ENCODE assay signal across 8 mouse cellular contexts in genomic region chr10:128933976-128934721, GRCm38 (mm10). TPM values are rescaled to one million over a fixed set of nuclear protein-coding genes. Genes with fewer than 3 reads are reported as not detected.
DNase-seq lines count a peak whose midpoint lies in the region; ATAC-seq and TF ChIP-seq lines count a peak whose summit lies in the region.

No protein-coding gene starts in this region.

- DNase-seq in cerebellum, adult 11-12 months, result peak; percentile 52
- DNase-seq in cerebellum, postnatal 4 days (ENCODE audit: low spot score in 2 of 2), result no peak
- no peak for DNase-seq in thymus, postnatal 14 days
- no peak for DNase-seq in spleen, adult 12 weeks (ENCODE audit: low spot score)

- H3K27ac ChIP-seq in forebrain, embryonic 13.5 days, result no peak overlapping the region
- no peak overlapping the region for H3K27ac ChIP-seq in limb, embryonic 15.5 days

- H3K79me2 ChIP-seq in C2C12 (ENCODE audit: control insufficient read depth, insufficient read depth), result peaks cover 54% of the 10 kb centered on the region

- 3% methylated on average over 21 of the region's 21 CpGs for WGBS in forebrain, embryonic 13.5 days
- WGBS in limb, embryonic 15.5 days, result 3% methylated on average over 21 of the region's 21 CpGs

- no peak for TF ChIP-seq CTCF in C2C12 (IDR thresholded peaks at IDR 0.05; ENCODE audit: control insufficient read depth, insufficient read depth, insufficient read length)

- H3K9me3 ChIP-seq in forebrain, embryonic 13.5 days (replicated peaks), result no peaks in the 10 kb centered on the region
- no peaks in the 10 kb centered on the region for H3K9me3 ChIP-seq in limb, embryonic 15.5 days

- peak overlapping the region; percentile 69 for H3K4me2 ChIP-seq in forebrain, embryonic 13.5 days
- peak overlapping the region; percentile 78 for H3K4me2 ChIP-seq in limb, embryonic 15.5 days

- peaks cover 20% of the 10 kb centered on the region; the same call in 1 of the 2 replicates for H3K4me1 ChIP-seq in forebrain, embryonic 13.5 days
- H3K4me1 ChIP-seq in limb, embryonic 15.5 days, result peaks cover 20% of the 10 kb centered on the region

- H3K9ac ChIP-seq in forebrain, embryonic 13.5 days, result peak overlapping the region; percentile 50
- peak overlapping the region; percentile 47 for H3K9ac ChIP-seq in limb, embryonic 15.5 days

- H3K36me3 ChIP-seq in C2C12 (ENCODE audit: control insufficient read depth, insufficient read depth), result no peaks in the 10 kb centered on the region
- no peaks in the 10 kb centered on the region for H3K36me3 ChIP-seq in forebrain, embryonic 13.5 days (ENCODE audit: poor library complexity, severe bottlenecking)
- H3K36me3 ChIP-seq in limb, embryonic 15.5 days, result no peaks in the 10 kb centered on the region

- peaks cover 35% of the 10 kb centered on the region for H3K79me3 ChIP-seq in C2C12 (ENCODE audit: low read depth)

- no peaks in the 10 kb centered on the region for H3K27me3 ChIP-seq in C2C12 (ENCODE audit: control insufficient read depth, insufficient read depth, insufficient read length)
- peaks cover 81% of the 10 kb centered on the region for H3K27me3 ChIP-seq in forebrain, embryonic 13.5 days
- peaks cover 59% of the 10 kb centered on the region for H3K27me3 ChIP-seq in limb, embryonic 15.5 days

- peak; percentile 34; the same call in 1 of the 2 replicates for ATAC-seq in forebrain, embryonic 13.5 days
- no peak for ATAC-seq in limb, embryonic 15.5 days (ENCODE audit: insufficient number of reproducible peaks, low FRiP score, low TSS enrichment, low read depth)
- no peak for ATAC-seq in monocyte, adult 5-6 weeks (replicated peaks; ENCODE audit: insufficient number of reproducible peaks, low FRiP score, low TSS enrichment, poor library complexity, severe bottlenecking)

- peak overlapping the region; percentile 84 for H3ac ChIP-seq in C2C12 (ENCODE audit: control insufficient read depth, insufficient read length, low read depth)

- H3K4me3 ChIP-seq in C2C12 (ENCODE audit: insufficient read depth, poor library complexity, severe bottlenecking), result peak overlapping the region; percentile 54
- peak overlapping the region; percentile 38 for H3K4me3 ChIP-seq in forebrain, embryonic 13.5 days
- H3K4me3 ChIP-seq in limb, embryonic 15.5 days, result peak overlapping the region; percentile 45

TF ChIP-seq in C2C12, 6 proteins besides CTCF, POLR2A, EP300 and RAD21:
- TF ChIP-seq MYOG (IDR thresholded peaks at IDR 0.05; ENCODE audit: control insufficient read depth, extremely low read depth, insufficient read length) (no peak), FOSL1 (IDR thresholded peaks at IDR 0.05; ENCODE audit: insufficient read depth, low read length, poor library complexity, severe bottlenecking) (no peak), MAX (IDR thresholded peaks at IDR 0.05) (no peak), CEBPB (IDR thresholded peaks at IDR 0.05; ENCODE audit: low read depth) (no peak), MYOD1 (IDR thresholded peaks at IDR 0.05; ENCODE audit: control insufficient read depth, insufficient read length, low read depth) (no peak), USF1 (IDR thresholded peaks at IDR 0.05; ENCODE audit: low read depth) (no peak)
TF ChIP-seq in C2C12: peak in this region for 0.

RNA-seq across cellular contexts. Expression of gene Itga7, which starts 0.5 kb away (rescaled TPM):
- polyA plus RNA-seq in C2C12 (2012; fragmentation: generic; extraction: Trizol), result 100 TPM
- polyA plus RNA-seq in forebrain, embryonic 13.5 days (2015; fragmentation: Nextera tagmentation; extraction: Ambion mirVana), result 0.63 and 0.83 TPM in 2 replicates
- 11.8 and 27.8 TPM in 2 replicates for polyA plus RNA-seq in limb, embryonic 15.5 days (2015; fragmentation: Nextera tagmentation; extraction: Ambion mirVana)
- 0.19 to 0.53 TPM in 2 of 3 replicates, not detected in the other for total RNA-seq in monocyte, adult 5-6 weeks (2017)

RNA-seq across cellular contexts. Expression of gene Bloc1s1, which starts 10.3 kb away (rescaled TPM):
- polyA plus RNA-seq in C2C12 (2012; fragmentation: generic; extraction: Trizol), result 204 TPM
- 241 and 243 TPM in 2 replicates for polyA plus RNA-seq in forebrain, embryonic 13.5 days (2015; fragmentation: Nextera tagmentation; extraction: Ambion mirVana)
- polyA plus RNA-seq in limb, embryonic 15.5 days (2015; fragmentation: Nextera tagmentation; extraction: Ambion mirVana), result 225 and 234 TPM in 2 replicates
- 110 to 127 TPM (median 111 TPM) in 3 replicates for total RNA-seq in monocyte, adult 5-6 weeks (2017)

RNA-seq across cellular contexts. Expression of gene Rdh5, which starts 11.5 kb away (rescaled TPM):
- 12.6 TPM for polyA plus RNA-seq in C2C12 (2012; fragmentation: generic; extraction: Trizol)
- polyA plus RNA-seq in forebrain, embryonic 13.5 days (2015; fragmentation: Nextera tagmentation; extraction: Ambion mirVana), result 10.7 and 16.0 TPM in 2 replicates
- 13.6 and 16.8 TPM in 2 replicates for polyA plus RNA-seq in limb, embryonic 15.5 days (2015; fragmentation: Nextera tagmentation; extraction: Ambion mirVana)
- 1.5 to 7.6 TPM in 2 of 3 replicates, not detected in the other for total RNA-seq in monocyte, adult 5-6 weeks (2017)

RNA-seq across cellular contexts. Expression of gene Mettl7b, which starts 26.6 kb away (rescaled TPM):
- not detected for polyA plus RNA-seq in C2C12 (2012; fragmentation: generic; extraction: Trizol)
- polyA plus RNA-seq in forebrain, embryonic 13.5 days (2015; fragmentation: Nextera tagmentation; extraction: Ambion mirVana), result not detected in 2 replicates
- 0.24 and 0.32 TPM in 2 replicates for polyA plus RNA-seq in limb, embryonic 15.5 days (2015; fragmentation: Nextera tagmentation; extraction: Ambion mirVana)
- total RNA-seq in monocyte, adult 5-6 weeks (2017), result not detected in 3 replicates

RNA-seq across cellular contexts. Expression of gene Cd63, which starts 33.4 kb away (rescaled TPM):
- 2,043 TPM for polyA plus RNA-seq in C2C12 (2012; fragmentation: generic; extraction: Trizol)
- 127 and 130 TPM in 2 replicates for polyA plus RNA-seq in forebrain, embryonic 13.5 days (2015; fragmentation: Nextera tagmentation; extraction: Ambion mirVana)
- polyA plus RNA-seq in limb, embryonic 15.5 days (2015; fragmentation: Nextera tagmentation; extraction: Ambion mirVana), result 1,128 and 1,135 TPM in 2 replicates
- 12.1 to 26.5 TPM (median 22.9 TPM) in 3 replicates for total RNA-seq in monocyte, adult 5-6 weeks (2017)
